Mouse (Mus musculus) stomach, postnatal 0 days (tissue): ENCODE measurements around the gene Dnah2.

Experiments
- CTCF ChIP-seq: IDR thresholded peaks from 2 replicates; pipeline ENCODE4 v1.5.1; 2016; ENCODE audit warnings: antibody characterized with exemption, low read depth, mild to moderate bottlenecking, moderate library complexity
- EP300 ChIP-seq: optimal IDR thresholded peaks from 2 replicates; pipeline ENCODE3; 2016; ENCODE audit warnings: antibody characterized with exemption

DNA sequence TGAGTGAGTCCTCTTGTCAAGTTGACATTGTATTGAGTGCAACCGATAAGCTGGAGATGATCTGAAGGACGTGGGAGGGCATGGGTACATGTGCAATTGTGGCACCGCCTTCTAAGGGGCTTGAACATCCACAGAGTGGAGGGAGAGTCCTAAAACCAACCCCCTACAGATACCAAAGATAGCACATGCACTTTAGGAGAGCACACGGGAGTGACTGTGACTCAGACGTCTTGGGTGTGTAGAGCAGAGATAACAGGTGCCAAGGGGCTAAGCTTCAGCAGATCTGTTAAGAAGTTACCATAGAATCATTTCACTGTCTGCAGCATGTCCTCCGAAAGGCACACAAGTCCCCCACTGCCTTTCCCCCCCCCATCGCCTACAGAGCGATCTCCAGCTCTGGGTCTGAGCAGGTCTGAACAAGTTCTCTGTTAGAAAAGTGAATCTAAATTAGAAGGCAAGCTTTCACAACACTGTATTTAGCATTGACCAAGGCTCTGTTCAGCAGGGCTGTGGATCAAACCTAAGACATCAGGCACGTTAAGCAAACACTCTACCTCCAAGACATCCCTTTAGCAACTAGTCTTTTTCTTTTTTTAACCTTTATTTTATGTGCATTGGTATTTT is 27.3 kb downstream of the Dnah2 start:
- TF ChIP-seq CTCF (no peak), EP300 (no peak)
